Mouse (Mus musculus): ENCODE data around the gene Pck1. TPM values are rescaled to one million over a fixed set of nuclear protein-coding genes. Genes with fewer than 3 reads are reported as not detected.
A peak's percentile ranks its signal among the peaks of the same experiment; 100 is the strongest.

The Pck1 gene
- polyA plus RNA-seq, 1 experiment from 2014 or later = not detected

DNA sequence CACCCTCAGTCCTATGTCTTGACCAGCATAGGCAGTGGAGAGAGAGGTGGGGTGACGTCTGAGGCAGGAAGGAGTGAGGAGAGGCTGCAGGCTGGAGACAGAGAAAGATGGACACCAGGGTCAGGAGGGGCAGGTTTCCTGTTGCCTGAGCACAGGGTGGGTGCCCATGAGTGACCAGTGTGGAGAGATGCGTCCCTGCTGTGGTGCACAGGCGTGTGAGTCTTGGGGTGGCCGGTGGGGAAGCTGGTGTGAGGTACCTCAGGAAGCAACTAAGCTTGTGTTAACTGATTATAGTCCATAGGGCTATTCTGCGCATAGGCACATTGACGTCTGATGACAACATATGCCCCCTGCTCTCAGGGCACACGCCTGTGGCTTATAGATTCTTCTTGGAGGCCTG, 26.2 kb downstream of the Pck1 start:
- Histone ChIP-seq H3K36me3 (no peaks in the 10 kb centered on the region), H3K4me3 (no peak overlapping the region), H3K9ac (no peak overlapping the region), H3K9me3 (no peaks in the 10 kb centered on the region), H3K4me1 (replicated peaks) (peaks cover 8% of the 10 kb centered on the region), H3K4me2 (no peak overlapping the region), H3K27me3 (peaks cover 15% of the 10 kb centered on the region), H3K27ac (no peak overlapping the region)
- 82% methylated on average over 7 of the region's 7 CpGs for WGBS
- no peak for ATAC-seq (ENCODE audit: low FRiP score)

DNA sequence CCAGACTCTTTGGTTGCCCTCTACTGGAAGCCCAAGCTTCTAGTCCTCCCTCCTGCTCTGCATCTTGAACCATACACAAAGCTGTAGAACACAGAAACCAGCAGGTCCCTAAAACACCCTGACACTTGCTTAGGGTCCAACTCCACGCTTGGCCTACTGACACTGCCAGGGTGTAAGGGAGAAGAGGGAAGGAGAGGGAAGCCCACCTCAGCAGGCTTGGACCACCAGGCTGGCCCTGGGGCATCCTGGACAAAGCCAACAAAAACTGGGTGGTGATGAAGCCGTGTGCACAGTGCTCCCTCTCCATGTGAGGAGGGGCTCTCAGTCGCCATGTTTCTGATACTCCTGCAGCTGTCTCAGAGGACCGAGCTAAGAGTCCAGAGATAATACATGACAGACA, 27.2 kb downstream of the Pck1 start:
- no peaks in the 10 kb centered on the region for H3K9me3 ChIP-seq
- no peak overlapping the region for H3K4me2 ChIP-seq
- no peaks in the 10 kb centered on the region for H3K36me3 ChIP-seq
- no peak overlapping the region for H3K4me3 ChIP-seq
- ATAC-seq (ENCODE audit: low FRiP score) = no peak
- 88% methylated on average over 4 of the region's 4 CpGs for WGBS
- no peaks in the 10 kb centered on the region for H3K4me1 ChIP-seq (replicated peaks)
- peaks cover 21% of the 10 kb centered on the region for H3K27me3 ChIP-seq
- no peak overlapping the region for H3K9ac ChIP-seq
- H3K27ac ChIP-seq = no peak overlapping the region

DNA sequence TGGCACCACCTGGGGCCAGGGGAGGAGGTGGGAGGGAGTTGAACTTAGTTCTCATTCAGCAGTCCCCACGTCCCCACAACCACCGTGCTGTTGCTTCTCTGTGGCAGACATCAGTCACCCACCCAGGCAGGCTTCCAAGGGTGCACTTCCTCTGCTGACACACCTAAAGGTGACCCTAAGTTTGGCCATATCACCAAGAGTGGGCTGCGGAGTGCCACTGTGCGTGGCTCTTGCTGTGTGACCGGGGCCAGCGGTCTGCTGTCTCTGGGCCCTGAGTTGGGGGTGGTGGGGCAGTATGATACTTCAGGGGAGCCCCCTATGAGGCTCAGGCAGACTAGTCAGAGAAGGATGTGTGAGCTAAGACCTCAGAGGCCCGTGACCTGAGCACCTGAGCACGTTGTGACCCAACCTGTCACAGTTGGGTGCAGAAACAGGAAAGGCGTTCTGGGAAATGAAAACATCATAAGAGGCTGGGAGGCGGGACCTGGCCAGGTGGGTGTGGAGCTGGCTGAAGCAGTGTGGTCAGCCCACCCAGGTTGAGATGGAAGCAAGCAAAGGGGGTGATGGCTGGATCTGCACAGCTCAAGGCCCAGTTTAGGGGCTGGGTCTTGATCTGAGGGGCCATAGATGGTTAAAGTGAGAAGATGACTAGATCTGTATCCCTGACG, 28.0 kb downstream of the Pck1 start:
- Histone ChIP-seq H3K9ac (no peak overlapping the region), H3K27ac (no peak overlapping the region), H3K4me1 (replicated peaks) (no peaks in the 10 kb centered on the region), H3K9me3 (no peaks in the 10 kb centered on the region), H3K36me3 (no peaks in the 10 kb centered on the region), H3K4me2 (no peak overlapping the region), H3K27me3 (peaks cover 29% of the 10 kb centered on the region), H3K4me3 (no peak overlapping the region)
- ATAC-seq (ENCODE audit: low FRiP score) = no peak
- 84% methylated on average over 11 of the region's 11 CpGs for WGBS

DNA sequence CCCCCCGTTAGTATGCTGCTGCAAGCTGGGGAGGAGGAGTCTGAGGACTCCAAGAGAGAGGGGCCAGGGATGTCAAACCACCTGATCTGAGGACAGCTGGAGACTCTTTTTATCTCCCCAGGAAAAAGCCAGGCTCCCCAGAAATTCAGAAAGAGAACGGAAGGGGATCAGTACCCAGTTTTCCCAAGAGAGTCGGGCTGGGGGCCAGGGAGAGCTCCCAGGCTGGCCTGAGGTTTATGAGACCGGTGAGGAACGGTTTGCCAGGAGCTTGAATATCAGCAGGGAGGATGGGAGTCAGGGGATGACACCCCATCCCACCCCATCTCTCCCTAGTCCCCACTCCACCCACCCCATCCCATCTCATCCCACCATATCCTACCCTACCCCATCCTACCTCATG, 28.6 kb downstream of the Pck1 start:
- H3K27me3 ChIP-seq = peaks cover 30% of the 10 kb centered on the region

DNA sequence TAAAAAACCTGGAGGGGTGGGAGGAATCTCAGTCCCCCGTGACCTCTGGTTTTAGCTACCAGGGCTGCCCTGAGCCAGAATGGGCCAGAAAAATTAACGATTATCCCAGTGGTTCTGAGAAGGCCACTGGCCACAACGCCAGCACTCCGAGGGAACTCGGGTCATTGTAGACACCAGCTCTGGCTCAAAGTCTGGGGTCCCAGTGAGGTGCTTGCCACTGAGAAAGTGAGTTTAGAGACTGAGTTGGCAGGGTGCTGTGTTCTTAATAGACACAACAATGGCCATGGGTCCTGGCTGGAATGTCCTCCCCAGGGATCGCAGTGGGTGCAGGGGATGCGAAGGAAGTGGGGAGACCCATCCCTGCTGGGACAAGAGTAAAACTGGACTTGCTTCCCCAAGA, 29.1 kb downstream of the Pck1 start:
- no peak overlapping the region for H3K27ac ChIP-seq
- no peaks in the 10 kb centered on the region for H3K4me1 ChIP-seq (replicated peaks)
- H3K27me3 ChIP-seq = peaks cover 31% of the 10 kb centered on the region
- no peaks in the 10 kb centered on the region for H3K36me3 ChIP-seq
- 87% methylated on average over 7 of the region's 7 CpGs for WGBS
- H3K4me2 ChIP-seq = no peak overlapping the region
- no peak for ATAC-seq (ENCODE audit: low FRiP score)
- H3K9ac ChIP-seq = no peak overlapping the region
- no peak overlapping the region for H3K4me3 ChIP-seq
- H3K9me3 ChIP-seq = no peaks in the 10 kb centered on the region

More for the DNA sequence above, 28.6 kb downstream of the Pck1 start:
- H3K27ac ChIP-seq = no peak overlapping the region
- no peaks in the 10 kb centered on the region for H3K9me3 ChIP-seq
- WGBS = 64% methylated on average over 5 of the region's 5 CpGs
- H3K9ac ChIP-seq = no peak overlapping the region
- no peaks in the 10 kb centered on the region for H3K4me1 ChIP-seq (replicated peaks)
- ATAC-seq (ENCODE audit: low FRiP score) = no peak
- no peak overlapping the region for H3K4me2 ChIP-seq
- no peak overlapping the region for H3K4me3 ChIP-seq
- no peaks in the 10 kb centered on the region for H3K36me3 ChIP-seq

DNA sequence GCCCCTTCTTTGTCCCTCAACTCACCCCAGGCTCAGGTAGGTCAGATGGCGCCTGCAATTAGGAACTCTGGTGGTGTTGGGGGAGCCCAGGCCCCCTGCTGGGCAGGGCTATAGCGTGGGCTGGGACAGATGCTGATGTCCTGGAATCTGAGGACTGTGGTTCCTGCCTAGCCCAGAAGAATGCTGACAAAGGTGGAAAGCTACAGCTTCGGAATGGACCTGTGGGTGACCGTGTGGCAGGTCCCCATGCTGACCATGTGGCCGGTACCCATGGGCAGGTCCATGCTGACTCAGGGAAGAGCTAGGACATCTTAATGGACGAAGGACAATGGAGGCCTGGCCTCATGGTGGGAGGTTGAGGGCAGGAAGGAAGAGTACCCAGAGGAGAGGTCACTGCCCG, 29.9 kb downstream of the Pck1 start:
- ATAC-seq (ENCODE audit: low FRiP score) = no peak
- peaks cover 39% of the 10 kb centered on the region for H3K27me3 ChIP-seq
- no peak overlapping the region for H3K27ac ChIP-seq
- H3K4me1 ChIP-seq (replicated peaks) = no peaks in the 10 kb centered on the region
- no peak overlapping the region for H3K4me3 ChIP-seq
- H3K4me2 ChIP-seq = no peak overlapping the region
- H3K9ac ChIP-seq = no peak overlapping the region
- no peaks in the 10 kb centered on the region for H3K9me3 ChIP-seq
- WGBS = 85% methylated on average over 7 of the region's 7 CpGs
- no peaks in the 10 kb centered on the region for H3K36me3 ChIP-seq

DNA sequence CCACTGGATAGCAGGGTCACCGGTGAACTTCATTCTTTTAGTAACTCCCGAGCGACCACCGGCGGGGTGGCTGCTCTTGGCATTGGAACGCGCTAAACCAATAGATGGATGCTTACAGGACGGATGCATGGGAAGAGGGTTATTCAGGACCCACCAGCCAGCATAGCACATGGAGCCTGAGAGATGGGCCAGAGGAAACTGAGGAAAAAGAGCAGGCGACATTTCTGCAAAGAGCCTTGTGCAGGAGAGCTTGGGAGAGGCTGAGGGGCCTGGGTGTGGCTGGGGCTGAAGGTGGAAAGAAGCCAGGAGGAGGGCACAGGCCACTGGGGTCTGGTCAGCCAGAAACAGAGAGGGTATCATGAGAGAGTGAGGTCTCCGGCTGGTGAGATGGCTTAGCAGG, 30.5 kb downstream of the Pck1 start:
- Histone ChIP-seq H3K36me3 (no peaks in the 10 kb centered on the region), H3K9ac (no peak overlapping the region), H3K4me2 (no peak overlapping the region), H3K9me3 (no peaks in the 10 kb centered on the region), H3K4me1 (replicated peaks) (no peaks in the 10 kb centered on the region), H3K4me3 (no peak overlapping the region), H3K27me3 (peaks cover 39% of the 10 kb centered on the region), H3K27ac (no peak overlapping the region)
- no peak for ATAC-seq (ENCODE audit: low FRiP score)
- whole genome bisulfite sequencing = 87% methylated on average over 10 of the region's 10 CpGs

DNA sequence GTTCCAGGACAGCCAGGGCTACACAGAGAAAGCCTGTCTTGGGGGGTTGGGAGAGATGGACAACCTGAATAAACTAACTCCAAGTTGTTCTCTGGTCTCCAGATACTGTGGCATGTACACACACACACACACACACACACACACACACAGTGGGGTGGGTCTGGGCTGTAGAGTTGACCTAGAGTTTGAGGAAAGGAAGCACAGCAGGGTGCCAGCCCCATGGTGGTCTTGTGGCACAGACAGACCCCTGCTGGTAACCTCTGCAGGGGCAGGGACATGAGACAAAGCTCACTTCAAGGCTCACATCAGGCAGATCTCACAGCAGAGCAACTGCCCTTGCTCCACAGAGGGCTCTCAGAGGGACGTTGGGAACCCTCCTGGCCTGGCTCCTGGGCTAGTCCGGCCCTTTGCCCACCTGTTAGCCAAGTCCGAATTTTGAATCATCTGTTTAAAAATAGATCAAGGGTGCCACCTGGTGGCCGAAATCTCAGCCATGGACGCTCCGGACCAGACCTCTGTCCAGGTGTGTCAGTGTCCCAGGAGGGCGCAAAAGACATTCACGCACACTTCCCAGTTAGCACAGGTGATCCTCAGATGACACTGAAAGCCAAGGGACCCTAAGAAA, 31.1 kb downstream of the Pck1 start:
- no peaks in the 10 kb centered on the region for H3K4me1 ChIP-seq (replicated peaks)
- H3K27ac ChIP-seq = no peak overlapping the region
- H3K9ac ChIP-seq = no peak overlapping the region
- peaks cover 39% of the 10 kb centered on the region for H3K27me3 ChIP-seq
- no peak for ATAC-seq (ENCODE audit: low FRiP score)
- H3K4me2 ChIP-seq = no peak overlapping the region
- no peak overlapping the region for H3K4me3 ChIP-seq
- WGBS = 15% methylated on average over 8 of the region's 8 CpGs
- no peaks in the 10 kb centered on the region for H3K36me3 ChIP-seq
- H3K9me3 ChIP-seq = no peaks in the 10 kb centered on the region

DNA sequence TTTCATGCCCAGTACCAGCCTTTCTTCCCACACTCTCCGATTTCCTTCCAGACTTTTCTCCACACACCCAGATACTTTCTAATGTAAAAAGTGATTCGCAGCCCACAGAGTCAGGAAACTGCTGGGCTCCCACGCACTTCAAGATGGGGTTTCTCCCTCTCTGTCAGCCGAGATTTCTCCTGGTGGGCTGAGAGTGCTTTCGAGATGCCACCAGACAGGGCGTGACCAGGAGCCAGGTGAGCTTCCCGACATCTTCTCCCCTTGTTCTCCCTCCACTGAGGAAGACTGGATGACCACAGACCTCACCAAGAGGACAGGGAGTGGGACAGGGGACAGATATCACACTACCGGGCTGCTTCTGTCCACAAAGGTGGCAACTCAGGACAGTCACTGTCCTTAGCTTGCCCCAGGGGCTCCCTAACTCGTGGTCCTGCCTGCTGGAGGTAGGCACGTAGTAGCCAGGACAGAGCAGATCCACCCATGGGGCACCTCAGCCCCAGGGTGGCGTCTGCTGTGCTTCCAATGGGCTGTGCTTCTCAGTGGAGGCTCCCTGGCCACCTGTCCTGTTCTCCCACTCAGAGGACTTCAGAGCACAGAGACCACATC, 31.7 kb downstream of the Pck1 start:
- Histone ChIP-seq H3K9ac (no peak overlapping the region), H3K27me3 (peaks cover 39% of the 10 kb centered on the region), H3K9me3 (no peaks in the 10 kb centered on the region), H3K27ac (no peak overlapping the region), H3K4me3 (no peak overlapping the region), H3K36me3 (no peaks in the 10 kb centered on the region), H3K4me2 (no peak overlapping the region), H3K4me1 (replicated peaks) (no peaks in the 10 kb centered on the region)
- WGBS = 62% methylated on average over 11 of the region's 11 CpGs
- ATAC-seq (ENCODE audit: low FRiP score) = no peak

DNA sequence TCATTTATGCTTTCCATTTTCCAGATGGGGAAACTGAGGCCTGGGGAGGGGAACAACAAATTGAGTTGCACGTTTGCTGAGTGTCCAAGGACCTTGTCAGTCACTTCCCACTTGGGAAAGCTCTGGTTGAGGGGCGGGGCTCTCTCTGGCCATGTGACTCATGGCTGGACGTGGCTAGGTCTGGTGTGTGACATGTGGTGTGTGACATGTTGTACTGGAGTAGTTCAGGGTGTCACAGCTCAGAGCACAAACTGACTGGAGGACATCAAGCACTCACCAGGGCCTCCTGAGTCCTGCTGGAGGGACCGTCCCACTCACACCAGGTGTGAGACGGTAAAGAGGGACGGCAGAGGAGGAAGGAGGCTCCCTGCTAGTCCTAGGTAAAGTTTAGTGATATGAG, 32.4 kb downstream of the Pck1 start:
- WGBS = 71% methylated on average over 6 of the region's 6 CpGs
- Histone ChIP-seq H3K27me3 (peaks cover 39% of the 10 kb centered on the region), H3K27ac (no peak overlapping the region), H3K36me3 (no peaks in the 10 kb centered on the region), H3K4me3 (no peak overlapping the region), H3K9ac (no peak overlapping the region), H3K9me3 (no peaks in the 10 kb centered on the region), H3K4me1 (replicated peaks) (no peaks in the 10 kb centered on the region), H3K4me2 (no peak overlapping the region)
- no peak for ATAC-seq (ENCODE audit: low FRiP score)

DNA sequence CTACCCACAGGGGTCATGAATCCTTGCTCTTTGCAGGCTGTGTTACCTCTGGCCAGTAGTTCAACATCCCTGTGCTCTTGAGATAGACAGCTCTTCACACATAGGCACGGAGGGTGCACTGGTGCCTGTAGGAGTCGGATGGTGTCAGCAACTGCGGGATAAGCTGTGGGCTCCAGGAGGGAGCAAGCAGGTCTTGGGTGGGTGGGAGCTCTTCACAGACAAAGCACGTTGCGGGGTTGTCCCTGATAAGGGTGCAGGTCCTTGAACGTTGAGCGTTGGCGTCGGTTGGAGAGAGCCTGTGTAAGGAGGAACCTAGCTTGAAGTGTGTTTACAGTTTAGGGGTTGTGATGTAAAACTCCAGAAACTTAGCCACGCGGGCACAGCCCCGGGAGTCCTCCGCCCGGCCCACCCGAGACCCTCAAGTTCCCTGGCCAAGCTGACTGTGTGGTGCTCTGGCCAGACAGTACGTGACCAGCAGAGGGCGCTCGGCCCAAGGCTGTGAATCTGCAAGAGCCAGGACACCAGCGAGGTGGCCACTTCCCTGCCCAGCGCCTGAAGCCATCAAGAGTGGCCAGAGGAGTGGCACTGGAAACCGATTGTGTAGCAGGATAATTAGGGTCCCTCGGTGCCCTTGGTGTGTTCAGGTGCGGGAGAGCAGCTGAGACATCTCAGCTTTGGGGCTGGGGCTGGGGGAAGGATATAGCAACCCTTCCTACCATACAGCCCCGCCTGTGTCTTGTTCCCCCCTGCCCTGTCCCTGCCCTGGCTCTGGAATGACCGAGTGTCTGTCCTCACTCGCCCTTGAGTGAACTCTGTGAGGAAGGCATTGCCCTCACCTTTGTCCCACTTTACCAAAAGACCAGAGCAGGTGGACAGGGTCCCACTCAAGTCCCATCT, 33.4 kb downstream of the Pck1 start:
- Histone ChIP-seq H3K9ac (no peak overlapping the region), H3K4me1 (replicated peaks) (no peaks in the 10 kb centered on the region), H3K27ac (no peak overlapping the region), H3K4me2 (no peak overlapping the region), H3K27me3 (peaks cover 33% of the 10 kb centered on the region), H3K36me3 (no peaks in the 10 kb centered on the region), H3K9me3 (no peaks in the 10 kb centered on the region), H3K4me3 (no peak overlapping the region)
- WGBS = 38% methylated on average over 26 of the region's 26 CpGs
- ATAC-seq (ENCODE audit: low FRiP score) = peak; percentile 68

DNA sequence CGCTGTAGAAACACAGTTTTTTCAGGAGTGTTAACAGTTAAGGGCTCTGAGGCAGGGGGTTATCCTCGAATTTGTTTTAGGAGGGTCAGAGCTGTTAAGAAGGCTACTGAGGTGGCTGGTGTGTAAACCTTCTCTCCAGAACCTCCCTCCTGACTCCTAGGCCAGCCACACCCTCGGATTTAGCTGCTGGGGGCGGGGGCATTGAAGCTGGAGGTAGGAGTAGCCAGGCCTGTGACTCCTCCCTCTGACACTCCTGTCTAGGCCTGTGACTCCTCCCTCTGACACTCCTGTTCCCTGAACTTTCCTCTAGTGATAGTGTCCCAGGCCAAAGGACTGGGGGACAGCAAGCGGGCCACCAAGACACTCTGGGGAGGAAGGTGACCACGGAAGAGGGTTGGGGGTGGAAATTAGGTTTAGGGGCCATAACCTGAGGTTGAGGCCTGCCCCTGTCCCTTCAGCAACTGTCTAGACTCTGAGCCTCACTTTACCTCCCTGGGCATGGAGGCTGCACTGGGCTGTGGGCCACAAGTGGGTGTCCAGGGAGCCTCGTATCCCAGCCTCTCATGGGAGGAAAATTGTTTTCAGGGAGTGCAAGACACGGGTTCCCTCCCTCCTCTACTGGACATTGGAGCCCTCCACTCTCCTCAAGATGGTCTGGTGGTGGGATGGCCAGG, 34.5 kb downstream of the Pck1 start:
- H3K4me3 ChIP-seq = no peak overlapping the region
- H3K36me3 ChIP-seq = no peaks in the 10 kb centered on the region
- no peak overlapping the region for H3K9ac ChIP-seq
- ATAC-seq (ENCODE audit: low FRiP score) = no peak
- WGBS = 45% methylated on average over 8 of the region's 8 CpGs
- no peaks in the 10 kb centered on the region for H3K4me1 ChIP-seq (replicated peaks)
- no peaks in the 10 kb centered on the region for H3K9me3 ChIP-seq
- H3K27me3 ChIP-seq = peaks cover 29% of the 10 kb centered on the region
- H3K4me2 ChIP-seq = no peak overlapping the region
- no peak overlapping the region for H3K27ac ChIP-seq
